Mouse (Mus musculus) ES-Bruce4 (cell line): ENCODE measurements at regions not wholly inside any gene's neighbourhood (a gene's known extent, or its start where the extent isn't known, plus 50 kb on each side); places are given as distances from the start of the nearest gene placed in this dataset.

Source experiments
- H3K27ac ChIP-seq: 2 replicates; pipeline ENCODE4 v1.5.1; 2012; ENCODE audit warnings: low read length, inconsistent platforms; ENCODE audit not compliant: insufficient read depth
- H3K27me3 ChIP-seq: 2 replicates; pipeline ENCODE4 v1.6.1; 2012; ENCODE audit warnings: mild to moderate bottlenecking, low read length, inconsistent platforms; ENCODE audit not compliant: control insufficient read depth, poor library complexity, insufficient read depth, severe bottlenecking
- H3K36me3 ChIP-seq: 2 replicates; pipeline ENCODE4 v1.6.1; 2012; ENCODE audit warnings: inconsistent platforms, mild to moderate bottlenecking, low read length, moderate library complexity; ENCODE audit not compliant: control insufficient read depth, poor library complexity, insufficient read depth, severe bottlenecking
- H3K4me1 ChIP-seq: one replicate; pipeline ENCODE4 v1.8.1; 2011; ENCODE audit warnings: low read length; ENCODE audit not compliant: control insufficient read depth, insufficient read depth
- H3K4me3 ChIP-seq: 2 replicates; pipeline ENCODE4 v1.5.1; 2011; ENCODE audit warnings: low read depth, mild to moderate bottlenecking, low read length
- H3K9ac ChIP-seq: 2 replicates; pipeline ENCODE4 v1.6.1; 2012; ENCODE audit warnings: low read depth, mild to moderate bottlenecking, inconsistent platforms; ENCODE audit not compliant: poor library complexity, severe bottlenecking
- H3K9me3 ChIP-seq: replicated peaks from 2 replicates; pipeline ENCODE4 v1.6.1; 2012; ENCODE audit warnings: mild to moderate bottlenecking, low read length, inconsistent platforms; ENCODE audit not compliant: control insufficient read depth, poor library complexity, insufficient read depth, severe bottlenecking
- CTCF ChIP-seq: IDR thresholded peaks from one replicate; pipeline ENCODE4 v1.8.1; 2011; ENCODE audit warnings: low read depth, low read length
- EP300 ChIP-seq: IDR thresholded peaks from 2 replicates; pipeline ENCODE4 v1.6.1; 2011; ENCODE audit warnings: low read depth, low read length; ENCODE audit not compliant: insufficient read depth
- POLR2A ChIP-seq: IDR thresholded peaks from one replicate; pipeline ENCODE4 v1.8.1; 2011; ENCODE audit warnings: low read length; ENCODE audit not compliant: insufficient read depth

- H3K4me3 ChIP-seq, result no peak overlapping the region
- H3K36me3 ChIP-seq, result no peaks in the 10 kb centered on the region
- H3K27ac ChIP-seq, result no peak overlapping the region
- H3K9me3 ChIP-seq, result no peaks in the 10 kb centered on the region
- H3K27me3 ChIP-seq, result no peaks in the 10 kb centered on the region
- H3K4me1 ChIP-seq, result no peaks in the 10 kb centered on the region
- TF ChIP-seq CTCF, result no peak
- TF ChIP-seq EP300, result no peak
- no peak for TF ChIP-seq POLR2A
- no peak overlapping the region for H3K9ac ChIP-seq
Measured at GRCm38 (mm10) chr15:85663757-85664431, 70.9 kb upstream of the Ppara start.

- H3K9me3 ChIP-seq, result no peaks in the 10 kb centered on the region
- no peak overlapping the region for H3K4me3 ChIP-seq
- no peak overlapping the region for H3K27ac ChIP-seq
- TF ChIP-seq POLR2A (no peak), CTCF (no peak), EP300 (no peak)
- H3K36me3 ChIP-seq, result no peaks in the 10 kb centered on the region
- H3K4me1 ChIP-seq, result no peaks in the 10 kb centered on the region
- no peaks in the 10 kb centered on the region for H3K27me3 ChIP-seq
- H3K9ac ChIP-seq, result no peak overlapping the region
Measured at GRCm38 (mm10) chr15:85664432-85664828, 70.4 kb upstream of the Ppara start.

GRCm38 (mm10) chr15:85665181-85665821, 69.5 kb upstream of the Ppara start:
- Histone ChIP-seq H3K9me3 (no peaks in the 10 kb centered on the region), H3K4me3 (no peak overlapping the region), H3K36me3 (no peaks in the 10 kb centered on the region), H3K4me1 (no peaks in the 10 kb centered on the region), H3K9ac (no peak overlapping the region), H3K27me3 (no peaks in the 10 kb centered on the region), H3K27ac (no peak overlapping the region)
- TF ChIP-seq POLR2A, result no peak
- TF ChIP-seq CTCF, result no peak
- no peak for TF ChIP-seq EP300

- Histone ChIP-seq H3K27me3 (peaks cover 2% of the 10 kb centered on the region; the same call in 1 of the 2 replicates), H3K36me3 (no peaks in the 10 kb centered on the region), H3K4me1 (no peaks in the 10 kb centered on the region), H3K9ac (no peak overlapping the region), H3K9me3 (no peaks in the 10 kb centered on the region), H3K4me3 (no peak overlapping the region), H3K27ac (no peak overlapping the region)
- TF ChIP-seq EP300, result no peak
- TF ChIP-seq CTCF, result no peak
- TF ChIP-seq POLR2A, result no peak
Measured at GRCm38 (mm10) chr15:85666496-85666895, 68.3 kb upstream of the Ppara start.

GRCm38 (mm10) chr15:85667381-85667791, 67.4 kb upstream of the Ppara start:
- Histone ChIP-seq H3K36me3 (no peaks in the 10 kb centered on the region), H3K9ac (no peak overlapping the region), H3K4me3 (no peak overlapping the region), H3K27me3 (peaks cover 5% of the 10 kb centered on the region; the same call in 1 of the 2 replicates), H3K9me3 (no peaks in the 10 kb centered on the region), H3K4me1 (no peaks in the 10 kb centered on the region), H3K27ac (no peak overlapping the region)
- TF ChIP-seq POLR2A (no peak), CTCF (no peak), EP300 (no peak)
